Mouse (Mus musculus): ENCODE data around the gene Rptor. TPM values are rescaled to one million over a fixed set of nuclear protein-coding genes. Genes with fewer than 3 reads are reported as not detected.

The Rptor gene
- total RNA-seq, 2 experiments from 2014 or later: 57.1 to 58.0 TPM

DNA sequence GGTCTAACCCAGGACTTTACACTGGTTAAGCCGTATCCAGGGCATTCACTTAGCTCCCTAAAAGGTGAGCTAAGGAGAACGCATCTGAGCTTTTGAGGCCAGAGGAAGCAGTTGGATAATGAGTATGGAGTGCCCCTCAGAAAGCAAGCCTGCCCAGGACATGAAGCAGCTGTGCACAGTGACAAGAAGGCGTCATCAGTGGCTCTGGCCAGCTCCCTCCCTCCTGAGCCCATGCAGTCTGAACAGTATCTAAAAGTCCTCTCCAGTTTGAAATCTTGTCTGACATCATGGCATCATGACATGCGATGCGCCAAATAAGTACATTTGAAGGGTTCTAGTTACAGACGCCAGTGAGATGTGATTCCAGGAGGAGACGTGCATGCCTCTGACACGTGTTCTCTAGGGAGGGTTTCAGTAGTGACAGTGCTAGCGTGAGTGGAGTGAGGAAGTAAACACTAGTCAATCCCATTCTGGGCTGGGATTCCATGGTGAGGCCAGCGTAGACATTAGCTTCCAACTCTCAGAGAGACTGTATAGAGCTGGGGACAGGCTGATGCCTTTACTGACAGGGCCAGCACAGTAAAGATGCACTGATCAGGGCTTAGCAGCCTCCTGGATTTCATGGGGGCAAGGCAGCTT, 202.5 kb downstream of the Rptor start:
- intact Hi-C loops (cut with DNase I): no loop called here
- DNase-seq: no peak

DNA sequence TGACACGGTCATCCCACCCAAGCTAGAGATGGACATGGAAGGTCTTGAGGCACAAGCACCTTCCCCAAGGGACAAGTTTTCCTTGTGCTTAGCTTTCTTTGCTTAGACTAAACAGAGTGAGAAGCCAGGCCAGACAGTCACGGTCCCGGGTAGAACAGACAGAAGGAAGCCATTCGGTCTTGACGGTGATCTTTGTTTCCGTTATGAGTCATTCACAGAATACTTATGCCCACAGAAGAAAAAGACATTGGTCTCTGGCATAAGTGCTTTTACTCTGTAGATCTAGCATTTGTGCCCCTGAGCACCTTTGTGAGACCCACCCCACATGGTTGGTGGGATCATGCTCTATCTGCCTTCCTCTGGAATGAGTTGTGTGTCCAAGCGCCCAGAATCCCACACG, 203.8 kb downstream of the Rptor start:
- intact Hi-C loops (cut with DNase I): no loop called here
- DNase-seq: no peak

DNA sequence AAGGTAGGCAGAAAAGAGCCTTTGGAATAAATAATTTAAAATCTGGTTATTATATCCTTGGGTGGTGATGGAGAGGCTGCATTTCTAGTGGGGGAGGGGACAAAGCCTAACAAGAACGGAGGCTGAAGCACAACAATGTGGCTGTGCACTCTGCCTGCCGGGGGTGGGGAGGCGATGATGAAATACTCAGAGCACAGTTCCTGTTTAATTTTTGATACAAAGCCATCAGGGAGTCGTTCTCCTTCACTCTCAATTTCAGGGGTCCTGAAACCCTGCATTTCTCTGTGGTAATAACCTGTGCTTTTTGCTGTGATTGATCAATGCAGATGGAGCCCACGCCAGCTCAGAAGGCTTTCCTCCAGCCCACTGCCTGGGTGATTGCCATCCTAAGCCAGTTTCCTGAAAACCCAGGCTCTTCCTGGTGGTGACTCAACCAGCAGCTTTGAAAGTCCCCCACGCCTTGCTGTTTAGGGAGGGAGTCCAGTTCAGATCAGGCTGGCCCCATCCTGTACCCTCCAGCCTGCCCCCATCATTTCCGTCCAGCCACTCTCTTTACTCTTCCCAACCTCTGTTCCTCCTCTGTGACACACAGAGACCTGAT, 204.8 kb downstream of the Rptor start:
- intact Hi-C loops (cut with DNase I): no loop called here
- DNase-seq: no peak

DNA sequence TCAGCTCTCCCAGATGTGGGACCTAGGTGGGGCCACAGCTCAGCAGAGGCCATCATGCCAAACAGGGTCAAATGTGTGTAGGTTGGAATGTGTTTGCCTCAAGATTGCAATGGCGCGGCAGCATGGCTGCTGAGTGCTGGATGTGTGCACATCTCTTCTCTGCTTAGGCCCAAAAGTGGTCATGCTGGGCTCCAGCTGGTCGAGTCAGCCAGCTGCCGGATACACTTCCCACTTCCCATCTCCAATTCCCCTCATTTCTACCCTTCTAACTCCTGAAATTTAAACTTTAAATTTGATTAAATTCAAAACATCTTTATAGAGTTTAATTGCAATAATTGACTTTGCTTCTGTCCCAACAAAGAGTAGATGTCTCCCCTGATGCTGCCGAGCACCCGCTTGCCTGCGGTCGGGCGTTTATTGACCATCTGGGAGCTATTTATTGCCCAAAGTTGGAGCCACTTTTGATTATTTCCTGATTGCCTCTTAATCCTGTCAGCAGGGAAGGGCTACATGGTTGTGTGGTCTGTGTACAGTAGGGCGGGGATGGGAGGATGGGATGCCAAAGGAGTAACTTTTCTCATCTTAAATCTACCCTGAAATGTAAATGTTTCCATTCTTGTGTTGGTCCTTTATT, 206.1 kb downstream of the Rptor start:
- intact Hi-C loops (cut with DNase I): no loop called here
- peak; percentile 27 for DNase-seq

DNA sequence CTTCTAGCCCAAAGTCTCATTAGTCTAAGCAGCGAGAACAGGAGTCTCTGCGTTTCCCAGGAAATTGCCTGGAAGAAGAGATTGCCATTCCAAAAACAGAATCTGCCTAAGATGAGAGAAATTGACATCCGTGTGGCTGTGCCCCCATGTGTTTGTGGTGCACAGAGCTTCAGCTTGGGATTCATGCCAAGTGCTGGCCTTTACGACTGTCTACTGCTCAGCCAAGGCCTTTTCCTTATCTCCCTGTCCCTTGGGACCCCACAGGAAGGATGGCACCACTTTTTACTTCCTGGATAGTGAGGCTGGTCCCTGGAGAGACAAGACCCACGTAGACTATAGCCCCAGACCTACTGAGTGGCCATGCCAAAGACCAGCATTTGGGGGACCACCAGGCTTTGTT, 206.6 kb downstream of the Rptor start:
- peak; percentile 47 for DNase-seq
- intact Hi-C loops (cut with DNase I): no loop called here

DNA sequence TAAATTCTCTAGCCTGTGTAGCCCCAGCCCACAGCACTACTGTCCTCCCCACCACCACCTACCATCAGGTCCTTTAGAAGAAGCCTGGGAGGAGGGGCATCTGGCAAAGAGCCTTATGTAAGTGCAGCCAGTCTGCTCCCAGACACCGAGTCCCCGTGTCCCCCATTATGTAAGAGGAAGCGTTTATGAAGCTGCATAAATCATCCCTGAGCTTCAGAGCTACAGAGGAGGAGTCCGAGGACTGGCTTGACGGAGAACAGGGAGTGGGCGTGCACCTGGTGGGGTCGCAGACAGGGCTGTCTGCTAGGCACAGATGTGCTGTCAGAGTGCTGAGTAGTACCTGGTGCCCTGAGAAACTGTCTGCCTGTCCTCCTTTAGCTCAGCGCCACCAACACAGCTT, 208.3 kb downstream of the Rptor start:
- no peak for DNase-seq
- intact Hi-C loops (cut with DNase I): no loop called here

DNA sequence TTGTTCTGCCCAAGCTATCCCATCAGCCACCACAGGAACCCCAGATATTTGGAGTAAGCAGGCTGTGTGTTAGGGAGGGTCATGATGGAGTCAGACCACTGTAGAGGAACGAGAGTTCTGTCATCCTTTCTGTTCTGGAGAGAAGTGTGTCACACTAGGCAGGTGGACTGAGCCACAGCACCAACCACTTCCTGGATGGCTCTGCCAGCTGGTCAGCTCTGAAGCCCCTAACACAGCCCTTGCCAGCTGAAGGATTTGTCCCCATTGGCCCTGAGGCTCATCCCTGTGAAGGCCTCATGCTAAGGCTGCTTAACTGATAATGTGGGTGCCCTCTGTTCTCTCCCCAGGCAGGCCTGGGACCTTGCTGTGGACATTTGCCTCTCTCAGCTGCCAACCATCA, 208.9 kb downstream of the Rptor start:
- DNase-seq: no peak
- intact Hi-C loops (cut with DNase I): no loop called here

DNA sequence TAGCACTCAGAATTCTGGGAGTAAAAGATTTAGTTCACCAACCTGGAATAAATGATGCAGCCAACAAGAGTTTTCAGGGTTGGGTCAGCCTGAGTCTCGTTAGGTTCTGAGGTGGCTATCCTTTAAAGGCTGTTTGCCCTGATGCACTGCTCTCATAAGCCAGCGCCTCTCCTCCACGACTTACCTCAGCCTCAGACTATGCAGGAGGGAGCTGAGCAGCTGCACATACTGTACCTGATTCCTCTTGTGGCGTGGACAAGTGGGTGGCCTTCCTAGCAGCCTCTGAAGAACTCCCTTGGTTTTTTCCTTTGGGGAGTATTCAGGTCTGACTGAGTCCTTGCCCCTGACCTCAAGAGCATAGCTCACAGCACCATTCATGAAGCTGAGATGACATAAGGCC, 209.4 kb downstream of the Rptor start:
- intact Hi-C loops (cut with DNase I): no loop called here
- no peak for DNase-seq

DNA sequence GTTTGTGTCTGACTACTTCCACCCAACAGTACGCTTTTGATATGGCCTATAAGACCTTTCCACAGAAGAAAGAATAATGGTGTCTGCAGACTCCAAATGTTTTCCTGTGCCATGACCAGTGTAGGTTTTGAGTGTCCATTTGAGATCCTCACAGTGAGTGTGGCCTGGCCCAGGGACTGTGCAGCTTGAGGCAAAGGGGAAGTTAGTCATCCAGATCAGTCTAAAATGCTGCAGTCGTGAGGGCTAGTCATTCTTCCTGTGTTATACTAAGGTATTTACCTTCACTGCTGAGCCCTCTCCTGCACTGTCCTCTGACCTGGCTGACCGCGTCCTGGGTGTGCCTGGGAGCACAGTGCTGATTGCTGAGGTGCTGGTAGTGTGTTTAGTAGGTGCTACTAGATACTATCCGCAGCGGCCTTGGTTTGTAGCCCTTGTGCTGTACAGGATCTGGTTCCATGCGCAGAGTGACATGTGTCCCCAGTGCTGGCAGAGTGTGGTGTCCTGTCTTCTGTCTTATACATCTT, 211.4 kb downstream of the Rptor start:
- intact Hi-C loops (cut with DNase I): no loop called here
- no peak for DNase-seq

DNA sequence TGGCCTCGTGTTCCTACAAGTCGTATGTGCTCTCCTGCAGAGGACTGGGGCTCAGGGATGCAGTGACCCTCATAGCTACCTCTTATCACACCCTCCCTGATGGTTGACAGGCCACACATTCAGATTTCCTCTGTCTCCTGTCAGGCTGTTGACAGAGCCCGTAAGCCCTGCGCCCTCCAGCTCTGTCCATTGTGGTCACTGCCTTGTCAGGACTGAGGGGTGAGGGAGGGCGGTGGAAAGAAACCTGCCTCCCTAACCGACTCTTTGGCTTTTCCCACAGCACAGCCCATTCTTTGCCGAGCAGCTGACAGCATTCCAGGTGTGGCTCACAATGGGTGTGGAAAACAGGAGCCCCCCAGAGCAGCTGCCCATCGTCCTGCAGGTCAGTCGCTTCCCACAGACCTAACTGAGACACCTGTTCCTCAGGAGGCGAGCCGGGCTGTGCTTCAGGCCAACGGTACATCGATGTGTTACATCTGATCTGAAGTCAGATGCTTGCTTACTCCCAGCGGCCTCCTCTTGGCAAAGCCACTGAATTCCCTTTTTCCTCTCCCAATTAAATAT, 214.2 kb downstream of the Rptor start:
- no peak for DNase-seq
- intact Hi-C loops (cut with DNase I): no loop called here

DNA sequence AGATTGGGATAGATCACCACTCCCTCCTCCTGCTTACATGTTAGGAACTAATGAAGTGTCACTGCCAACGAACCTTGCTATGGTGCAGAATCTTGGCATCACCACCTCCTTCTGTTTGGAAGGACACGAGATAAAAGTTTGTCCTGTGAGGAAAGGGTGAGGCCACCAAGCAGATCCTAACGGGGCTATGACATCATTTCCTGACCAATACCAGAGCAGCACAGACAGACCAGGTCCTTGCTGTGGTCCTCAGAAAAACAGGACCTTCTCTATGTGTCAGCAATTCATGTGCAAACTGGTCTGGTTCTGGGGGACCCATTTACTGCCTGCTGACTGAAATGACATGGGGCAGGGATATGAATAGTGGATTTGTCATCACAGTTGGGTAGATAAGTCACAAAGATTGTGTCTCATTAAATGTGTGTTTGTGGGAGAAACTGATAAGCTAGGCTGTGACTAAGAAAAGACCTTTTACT, 214.7 kb downstream of the Rptor start:
- intact Hi-C loops (cut with DNase I): no loop called here
- DNase-seq: no peak

DNA sequence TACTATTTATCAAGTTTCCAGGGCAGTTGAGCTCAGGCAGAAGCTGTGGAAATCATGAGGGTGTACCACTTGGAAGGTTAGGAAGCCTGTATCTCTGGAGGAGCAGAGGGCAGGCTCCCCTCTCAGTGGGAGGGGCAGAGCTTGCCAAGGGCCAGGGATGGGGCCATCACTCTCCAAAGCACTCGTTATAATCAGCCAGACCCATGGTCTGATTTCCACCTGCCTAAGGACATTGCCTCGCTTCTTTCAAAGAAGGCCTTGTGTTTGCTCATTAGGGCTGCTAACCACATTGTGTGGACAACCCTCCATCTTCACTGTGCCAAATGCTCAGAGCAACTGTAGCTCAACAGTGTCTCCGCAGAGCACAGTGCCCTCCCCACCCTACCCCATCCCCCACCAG, 215.2 kb downstream of the Rptor start:
- DNase-seq: peak; percentile 55
- intact Hi-C loops (cut with DNase I): no loop called here

DNA sequence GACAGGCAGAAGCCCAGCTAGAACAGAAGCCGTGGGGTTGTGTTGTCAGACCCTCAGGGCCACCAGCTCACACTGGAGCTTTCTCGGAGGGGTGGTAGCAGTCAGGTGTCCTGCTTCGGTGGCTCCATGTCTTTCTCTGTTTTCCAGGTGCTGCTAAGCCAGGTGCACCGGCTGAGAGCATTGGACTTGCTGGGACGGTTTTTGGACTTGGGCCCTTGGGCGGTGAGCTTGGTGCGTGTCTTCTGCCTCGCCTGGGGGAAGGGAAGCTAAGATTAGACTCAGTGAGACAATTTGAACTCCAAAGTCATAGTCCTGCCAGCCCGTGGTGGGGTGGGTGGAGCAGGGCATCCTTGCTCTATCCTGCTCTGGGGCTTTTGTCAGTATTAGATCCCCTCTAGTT, 218.8 kb downstream of the Rptor start:
- intact Hi-C loops (cut with DNase I): no loop called here
- no peak for DNase-seq

DNA sequence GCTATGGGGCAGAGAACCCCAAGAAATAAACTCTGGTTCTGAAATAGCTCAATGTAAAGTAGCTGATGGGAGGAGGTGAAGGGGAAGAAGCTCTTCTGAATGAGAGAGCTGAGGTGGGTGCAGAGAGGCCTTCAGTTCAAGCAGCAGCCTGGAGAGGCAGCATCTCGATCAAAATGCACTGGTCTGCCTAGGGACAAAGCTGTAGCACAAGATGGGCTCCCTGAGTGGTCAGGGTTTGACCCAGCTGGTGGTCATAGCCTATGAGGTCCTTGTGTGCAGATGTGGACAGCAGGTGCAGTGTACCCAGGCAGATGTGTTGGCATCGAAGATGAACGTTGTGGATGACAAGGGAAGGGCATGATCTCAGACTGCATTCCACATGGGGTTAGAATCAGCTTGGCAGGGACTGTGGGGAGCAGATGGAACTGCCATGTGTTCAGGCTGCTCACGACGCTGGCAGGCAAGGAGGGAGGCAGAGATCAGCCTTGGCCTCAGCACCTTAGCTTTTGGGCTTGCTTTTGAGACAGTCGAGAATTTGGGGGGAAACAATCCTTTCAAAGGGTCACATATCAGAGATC, 221.5 kb downstream of the Rptor start:
- intact Hi-C loops (cut with DNase I): no loop called here
- peak; percentile 77 for DNase-seq

DNA sequence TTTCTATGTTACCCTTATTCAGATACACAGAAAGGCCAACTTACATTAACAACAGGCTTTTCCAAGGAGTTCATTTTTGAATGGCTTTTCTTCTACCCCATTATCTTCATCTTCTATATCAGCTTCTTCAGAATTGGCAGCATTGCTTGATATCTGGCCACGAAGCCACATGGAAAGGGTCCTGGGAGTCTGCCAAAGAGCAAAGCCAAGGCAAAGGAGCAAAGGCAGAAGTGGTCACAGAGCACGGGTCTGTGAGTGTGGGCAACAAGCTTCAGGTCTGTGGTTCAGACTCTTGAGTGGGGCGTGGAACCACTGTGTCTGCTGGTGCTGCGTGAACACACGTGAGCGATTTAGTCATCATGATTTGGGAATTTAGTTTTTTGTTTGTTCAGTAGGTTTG, 223.1 kb downstream of the Rptor start:
- peak; percentile 75 for DNase-seq
- intact Hi-C loops (cut with DNase I): no loop called here

DNA sequence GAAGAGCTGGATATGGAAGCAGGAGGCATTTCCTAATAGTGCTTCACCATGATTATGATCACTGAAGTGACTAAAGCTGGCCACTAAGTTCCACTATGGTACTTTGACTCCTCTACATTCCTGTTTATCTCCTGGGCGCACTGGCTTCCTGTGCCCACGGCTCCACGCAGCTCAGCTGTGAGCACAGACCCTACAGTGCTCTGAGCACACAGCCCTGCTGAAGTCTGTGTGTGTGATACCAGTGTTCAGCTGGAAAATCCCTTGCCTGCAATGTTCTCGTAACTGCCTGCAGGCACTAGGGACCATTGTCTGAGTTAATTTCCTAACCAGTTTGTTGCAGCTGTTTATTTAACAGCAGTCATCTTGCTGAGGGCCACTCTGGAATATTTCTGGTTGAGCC, 223.5 kb downstream of the Rptor start:
- no peak for DNase-seq
- intact Hi-C loops (cut with DNase I): no loop called here

DNA sequence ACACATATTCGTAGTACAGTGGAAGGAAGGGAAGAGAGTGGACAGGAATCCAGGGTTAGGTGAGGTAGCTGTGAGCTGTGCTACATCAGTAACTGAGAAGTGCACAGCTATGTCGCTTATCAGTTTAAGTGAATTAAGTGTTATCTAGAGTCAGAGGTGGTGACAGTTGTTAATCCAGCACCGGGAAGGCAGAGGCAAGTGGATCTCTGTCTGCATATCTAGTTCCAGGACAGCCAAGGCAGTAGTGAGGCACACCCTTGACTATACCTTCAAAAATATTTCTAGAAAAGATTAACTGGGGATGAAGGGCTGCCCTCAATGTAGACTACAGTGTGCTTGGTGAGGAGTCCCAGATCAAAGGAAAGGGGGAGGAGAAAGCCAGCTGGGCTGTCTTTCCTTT, 226.4 kb downstream of the Rptor start:
- DNase-seq: no peak
- intact Hi-C loops (cut with DNase I): no loop called here

DNA sequence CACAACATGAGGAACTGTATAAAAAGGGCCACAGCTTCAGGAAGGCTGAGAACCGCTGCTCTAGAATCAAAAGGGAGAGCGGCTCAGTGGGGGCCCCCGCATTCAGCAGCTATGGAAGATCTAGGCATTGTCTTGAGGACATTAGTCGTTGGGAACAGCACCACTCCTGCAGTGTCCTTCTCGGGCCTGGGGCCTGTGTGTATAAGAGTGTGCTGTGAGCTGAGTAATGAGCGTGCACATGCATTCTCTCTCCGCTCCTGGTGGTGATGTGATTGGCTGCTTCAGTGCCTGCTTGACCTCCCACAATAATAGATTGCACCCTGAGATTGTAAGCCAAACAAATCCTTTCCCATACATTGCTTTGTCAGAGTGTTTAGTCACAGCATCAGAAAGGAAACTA, 229.0 kb downstream of the Rptor start:
- no peak for DNase-seq
- intact Hi-C loops (cut with DNase I): no loop called here

DNA sequence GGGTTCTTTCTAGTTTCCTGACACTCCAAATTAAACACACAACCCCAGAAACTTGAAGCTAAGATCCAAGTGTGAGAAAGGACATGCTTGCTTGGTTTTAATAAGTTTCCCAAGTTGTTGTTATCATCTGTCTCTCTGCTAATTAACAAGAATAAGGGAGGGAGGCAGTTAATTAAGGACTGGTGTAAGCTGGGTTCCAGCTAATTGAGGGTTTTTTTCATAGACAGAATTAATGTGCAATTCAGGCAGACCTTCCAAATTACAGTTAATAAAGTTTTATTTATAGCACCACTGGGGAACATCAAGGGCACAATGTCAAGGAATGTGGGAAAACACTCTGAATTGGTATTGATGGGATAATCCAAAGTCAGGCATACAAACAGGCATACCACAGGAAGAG, 230.6 kb downstream of the Rptor start:
- DNase-seq: no peak
- intact Hi-C loops (cut with DNase I): no loop called here

DNA sequence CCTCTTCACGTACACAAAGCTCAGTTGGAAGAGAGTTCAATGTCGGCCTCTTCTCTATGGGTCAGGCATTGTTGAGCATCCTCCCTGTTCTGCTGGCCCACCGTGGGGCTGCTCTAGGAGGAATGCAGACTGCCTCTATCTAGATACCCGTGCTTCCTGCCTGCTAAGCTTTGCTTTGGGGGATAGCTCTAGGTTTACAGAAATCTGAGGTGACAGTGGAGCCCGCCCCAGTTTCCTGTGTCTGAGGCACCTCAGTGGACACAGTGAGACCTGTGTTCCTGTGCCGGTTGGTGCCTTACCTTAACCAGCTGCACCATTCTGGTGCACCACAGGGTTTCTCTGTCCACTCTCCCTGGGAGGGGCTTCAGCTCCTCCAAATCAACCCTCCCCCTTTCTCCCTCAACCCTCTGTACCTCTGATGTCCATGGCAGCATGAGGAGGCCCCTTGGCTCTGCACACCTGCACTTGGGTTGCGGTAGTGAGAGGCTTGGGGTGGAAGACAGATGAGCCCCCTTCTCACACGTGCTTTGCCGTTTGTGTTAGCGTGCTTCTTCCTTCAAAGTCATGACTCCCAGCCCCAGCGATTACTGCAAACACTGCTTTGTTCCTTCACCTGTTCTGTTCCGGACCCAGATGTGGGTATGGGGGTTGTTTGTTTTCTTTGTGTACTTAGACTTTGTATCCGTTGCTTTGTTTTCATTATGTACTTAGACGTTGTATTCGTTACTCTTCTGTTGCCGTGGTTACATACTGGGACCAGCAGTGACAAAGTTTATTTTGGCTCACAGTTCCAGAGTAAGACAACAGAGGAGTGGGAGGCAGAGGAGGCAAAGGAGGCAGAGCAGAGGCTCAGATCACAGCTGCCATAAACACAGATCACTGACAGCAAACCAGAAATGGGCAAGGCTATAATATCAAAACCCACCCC, 231.4 kb downstream of the Rptor start:
- intact Hi-C loops (cut with DNase I): no loop called here
- no peak for DNase-seq

All from left cerebral cortex, postnatal 4 days (tissue).